Mouse (Mus musculus): ENCODE measurements around the gene Neil3. TPM values are rescaled to one million over a fixed set of nuclear protein-coding genes. Genes with fewer than 3 reads are reported as not detected.
A peak's percentile ranks its signal among the peaks of the same experiment; 100 is the strongest.

Gene Neil3
- polyA plus RNA-seq, 1 experiment from 2014 or later, result 28.5 TPM

DNA sequence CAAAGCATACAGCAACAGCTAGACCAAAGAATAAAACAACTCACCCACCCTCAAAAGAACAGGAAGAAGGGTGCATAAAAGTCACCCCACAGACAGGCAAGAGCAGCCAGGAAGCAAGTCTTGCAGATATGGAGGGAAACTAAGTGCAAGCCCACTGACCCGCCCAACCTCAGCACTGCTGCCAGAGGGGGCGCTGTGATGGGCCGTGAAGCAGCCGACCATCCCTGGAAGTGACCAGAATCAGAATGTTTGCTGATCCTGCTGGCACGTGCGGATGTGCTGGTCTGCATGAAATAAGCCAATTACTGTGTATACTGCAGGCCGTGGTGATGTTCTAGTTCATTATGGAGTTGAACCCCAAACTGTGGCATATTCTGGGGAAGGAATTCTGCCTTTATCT is 26.6 kb downstream of the Neil3 start:
- ATAC-seq (ENCODE audit: low FRiP score, low TSS enrichment), result no peak

DNA sequence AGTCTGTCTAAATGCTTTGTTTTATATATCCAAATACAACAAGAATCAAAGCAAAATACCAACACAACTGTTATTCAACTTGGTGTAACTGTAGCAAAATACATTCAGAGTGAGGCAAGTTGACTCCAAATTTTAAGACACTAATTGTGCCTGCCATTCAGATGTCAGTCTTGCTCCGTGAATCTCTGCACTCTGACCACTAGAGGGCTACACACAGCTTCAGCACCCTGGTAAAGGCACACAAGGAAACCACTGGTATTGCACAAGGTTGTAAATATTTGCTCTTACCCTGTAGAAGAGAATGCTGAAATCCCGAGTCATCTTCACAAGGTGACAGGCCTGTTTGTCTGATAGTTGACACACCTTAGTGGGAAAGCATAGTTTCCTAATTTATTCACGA is 31.8 kb downstream of the Neil3 start:
- H3K36me3 ChIP-seq (ENCODE audit: insufficient read depth, low read length), result peaks cover 6% of the 10 kb centered on the region; the same call in 1 of the 2 replicates
- no peaks in the 10 kb centered on the region for H3K27me3 ChIP-seq (ENCODE audit: insufficient read depth, low read length)
- no peak overlapping the region for H3K27ac ChIP-seq (ENCODE audit: low read length)
- no peak overlapping the region for H3K9ac ChIP-seq (replicated peaks; ENCODE audit: low read length)
- H3K4me2 ChIP-seq (replicated peaks; ENCODE audit: low read depth, low read length), result no peak overlapping the region
- peak; percentile 63; the same call in 1 of the 2 replicates for ATAC-seq (ENCODE audit: low FRiP score, low TSS enrichment)
- H3K4me1 ChIP-seq (ENCODE audit: insufficient read depth, low read length), result no peaks in the 10 kb centered on the region
- H3K4me3 ChIP-seq (ENCODE audit: low read length), result no peak overlapping the region
- H3K9me3 ChIP-seq (ENCODE audit: low read length), result no peaks in the 10 kb centered on the region
- WGBS, result 40% methylated on average over 3 of the region's 3 CpGs

More for the DNA sequence above, 26.6 kb downstream of the Neil3 start:
- peaks cover 9% of the 10 kb centered on the region for H3K36me3 ChIP-seq (ENCODE audit: insufficient read depth, low read length)
- 67% methylated on average over 7 of the region's 7 CpGs for WGBS
- no peaks in the 10 kb centered on the region for H3K27me3 ChIP-seq (ENCODE audit: insufficient read depth, low read length)
- no peak overlapping the region for H3K4me3 ChIP-seq (ENCODE audit: low read length)
- no peak overlapping the region for H3K4me2 ChIP-seq (replicated peaks; ENCODE audit: low read depth, low read length)
- no peaks in the 10 kb centered on the region for H3K9me3 ChIP-seq (ENCODE audit: low read length)
- no peak overlapping the region for H3K9ac ChIP-seq (replicated peaks; ENCODE audit: low read length)
- no peaks in the 10 kb centered on the region for H3K4me1 ChIP-seq (ENCODE audit: insufficient read depth, low read length)
- H3K27ac ChIP-seq (ENCODE audit: low read length), result no peak overlapping the region

DNA sequence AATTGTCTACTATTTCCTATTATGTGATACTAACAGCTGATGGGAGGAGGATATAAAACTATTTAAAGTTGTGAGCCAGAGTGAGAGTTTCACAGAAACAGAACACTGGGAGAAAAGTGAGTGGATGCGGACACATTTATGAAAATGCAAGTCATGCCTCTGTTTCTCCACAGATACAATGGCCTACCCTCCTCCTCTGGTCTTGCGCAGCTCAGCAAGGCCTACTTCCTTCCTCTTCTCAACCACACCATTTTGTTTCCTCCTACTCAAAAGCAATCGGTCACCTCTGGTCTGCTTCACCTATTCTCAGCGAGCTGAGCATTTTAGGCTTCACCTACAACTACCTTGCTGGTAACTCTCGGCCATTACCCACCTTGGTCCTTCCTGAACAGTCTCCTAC is 34.0 kb downstream of the Neil3 start:
- no peak overlapping the region for H3K27ac ChIP-seq (ENCODE audit: low read length)
- H3K27me3 ChIP-seq (ENCODE audit: insufficient read depth, low read length), result no peaks in the 10 kb centered on the region
- no peak for ATAC-seq (ENCODE audit: low FRiP score, low TSS enrichment)
- no peak overlapping the region for H3K4me2 ChIP-seq (replicated peaks; ENCODE audit: low read depth, low read length)
- no peaks in the 10 kb centered on the region for H3K9me3 ChIP-seq (ENCODE audit: low read length)
- peaks cover 6% of the 10 kb centered on the region; the same call in 1 of the 2 replicates for H3K36me3 ChIP-seq (ENCODE audit: insufficient read depth, low read length)
- no peak overlapping the region for H3K9ac ChIP-seq (replicated peaks; ENCODE audit: low read length)
- no peak overlapping the region for H3K4me3 ChIP-seq (ENCODE audit: low read length)
- H3K4me1 ChIP-seq (ENCODE audit: insufficient read depth, low read length), result no peaks in the 10 kb centered on the region
- 89% methylated on average over 5 of the region's 5 CpGs for WGBS

DNA sequence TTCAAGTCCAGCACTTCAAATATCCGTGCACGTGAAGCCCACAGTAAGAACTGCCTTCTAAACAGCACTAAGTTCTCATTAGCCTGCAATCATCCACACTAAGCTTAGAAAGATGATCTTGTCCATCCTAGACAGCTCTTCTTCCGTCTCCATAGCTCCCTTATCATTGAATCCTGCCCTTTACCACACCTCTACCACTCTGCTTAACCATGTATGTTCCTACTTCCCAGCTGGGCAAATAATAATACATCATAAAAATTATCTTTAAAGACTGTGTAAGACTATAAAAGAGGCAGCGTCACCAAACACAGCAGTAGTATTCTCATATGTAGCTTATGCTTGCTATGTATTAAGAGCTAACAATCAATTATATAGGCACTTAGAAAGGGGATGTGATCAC is 35.2 kb downstream of the Neil3 start:
- ATAC-seq (ENCODE audit: low FRiP score, low TSS enrichment), result no peak
- Histone ChIP-seq H3K27ac (ENCODE audit: low read length) (no peak overlapping the region), H3K27me3 (ENCODE audit: insufficient read depth, low read length) (no peaks in the 10 kb centered on the region), H3K36me3 (ENCODE audit: insufficient read depth, low read length) (peaks cover 12% of the 10 kb centered on the region; the same call in 1 of the 2 replicates), H3K4me2 (replicated peaks; ENCODE audit: low read depth, low read length) (no peak overlapping the region), H3K4me1 (ENCODE audit: insufficient read depth, low read length) (no peaks in the 10 kb centered on the region), H3K4me3 (ENCODE audit: low read length) (no peak overlapping the region), H3K9ac (replicated peaks; ENCODE audit: low read length) (no peak overlapping the region), H3K9me3 (ENCODE audit: low read length) (no peaks in the 10 kb centered on the region)
- WGBS, result 87% methylated on average over 4 of the region's 4 CpGs

DNA sequence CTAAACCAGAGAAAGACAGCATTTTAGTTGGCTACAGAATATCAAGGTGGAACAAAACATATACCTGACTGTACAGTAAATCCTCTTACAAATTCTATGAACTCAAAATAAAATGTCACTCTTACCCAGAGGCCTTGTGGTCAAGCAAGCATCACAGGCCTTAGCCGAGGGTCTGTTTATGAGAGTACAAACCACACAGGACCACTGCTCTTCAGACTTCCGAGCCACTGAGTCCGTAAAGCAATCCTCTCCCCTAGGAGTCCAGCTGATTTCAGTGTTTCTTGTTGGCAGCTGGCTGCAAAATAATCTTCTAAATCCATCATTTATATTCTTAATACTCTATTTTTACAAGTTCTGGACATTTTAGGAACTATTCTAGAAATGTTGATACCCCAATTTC is 38.0 kb downstream of the Neil3 start:
- H3K36me3 ChIP-seq (ENCODE audit: insufficient read depth, low read length), result 0 out of 2 replicates have a peak, but pooled peaks cover 12% of the 10 kb centered on the region
- no peak overlapping the region for H3K4me2 ChIP-seq (replicated peaks; ENCODE audit: low read depth, low read length)
- no peak overlapping the region for H3K9ac ChIP-seq (replicated peaks; ENCODE audit: low read length)
- no peak overlapping the region for H3K4me3 ChIP-seq (ENCODE audit: low read length)
- H3K9me3 ChIP-seq (ENCODE audit: low read length), result no peaks in the 10 kb centered on the region
- H3K27me3 ChIP-seq (ENCODE audit: insufficient read depth, low read length), result no peaks in the 10 kb centered on the region
- 90% methylated on average over 3 of the region's 3 CpGs for WGBS
- no peak overlapping the region for H3K27ac ChIP-seq (ENCODE audit: low read length)
- ATAC-seq (ENCODE audit: low FRiP score, low TSS enrichment), result no peak
- H3K4me1 ChIP-seq (ENCODE audit: insufficient read depth, low read length), result no peaks in the 10 kb centered on the region

DNA sequence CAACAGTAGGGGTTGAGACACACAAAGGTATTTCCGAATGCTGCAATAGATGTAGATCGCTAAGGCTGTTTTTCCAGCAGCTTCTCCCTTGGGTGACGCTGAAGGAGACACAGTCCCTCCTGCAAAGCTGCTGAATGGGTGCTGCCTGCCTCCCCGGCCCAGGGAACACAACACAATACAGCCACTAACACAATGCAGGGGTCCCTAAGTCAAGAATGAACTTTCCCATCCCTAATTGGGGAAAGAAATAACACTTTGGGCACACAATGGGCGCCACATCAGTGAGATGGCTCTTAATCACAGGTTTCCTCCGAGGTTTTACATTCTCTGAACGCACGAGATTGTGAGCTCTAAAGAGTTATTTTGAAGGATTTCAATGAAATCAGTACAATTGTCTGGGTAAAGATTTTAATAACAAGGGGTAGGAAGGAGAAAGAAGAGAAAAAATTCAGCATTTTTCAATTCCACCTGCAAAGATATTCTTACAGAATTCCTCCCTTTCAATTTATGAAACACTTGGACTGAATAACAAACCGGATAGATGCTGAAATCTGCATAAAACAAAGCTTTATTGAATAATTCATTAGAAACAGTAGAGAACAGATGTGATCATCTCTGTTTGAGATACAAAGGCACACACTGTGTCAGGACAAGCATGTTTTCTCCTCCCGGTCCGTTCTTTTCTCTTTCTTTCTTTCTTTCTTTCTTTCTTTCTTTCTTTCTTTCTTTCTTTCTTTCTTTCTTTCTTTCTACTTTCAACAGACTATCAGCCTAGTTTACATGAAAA is 38.6 kb downstream of the Neil3 start:
- Histone ChIP-seq H3K27me3 (ENCODE audit: insufficient read depth, low read length) (no peaks in the 10 kb centered on the region), H3K4me2 (replicated peaks; ENCODE audit: low read depth, low read length) (no peak overlapping the region), H3K36me3 (ENCODE audit: insufficient read depth, low read length) (0 out of 2 replicates have a peak, but pooled peaks cover 15% of the 10 kb centered on the region), H3K9me3 (ENCODE audit: low read length) (no peaks in the 10 kb centered on the region), H3K4me3 (ENCODE audit: low read length) (no peak overlapping the region), H3K27ac (ENCODE audit: low read length) (no peak overlapping the region), H3K9ac (replicated peaks; ENCODE audit: low read length) (no peak overlapping the region), H3K4me1 (ENCODE audit: insufficient read depth, low read length) (no peaks in the 10 kb centered on the region)
- no peak for ATAC-seq (ENCODE audit: low FRiP score, low TSS enrichment)
- 93% methylated on average over 11 of the region's 11 CpGs for WGBS

DNA sequence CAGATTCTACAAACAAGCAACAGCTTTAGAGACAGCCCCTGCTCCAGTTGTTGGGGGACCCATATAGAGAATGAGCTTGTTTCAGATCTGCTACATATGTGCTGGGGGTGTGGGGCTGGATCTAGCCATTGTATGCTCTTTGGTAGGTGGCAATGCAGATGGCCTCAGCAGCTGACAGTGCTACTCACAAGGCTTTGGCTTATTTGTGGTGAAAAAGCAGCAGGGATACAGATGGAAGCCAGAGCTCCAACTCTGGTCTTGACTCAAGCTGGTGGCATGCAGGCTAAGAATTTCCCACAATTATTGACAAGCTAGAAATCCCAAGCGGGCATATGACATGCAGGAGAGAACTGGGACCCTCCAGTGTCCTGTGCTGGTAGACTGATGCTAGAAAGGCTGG is 40.8 kb downstream of the Neil3 start:
- no peak for ATAC-seq (ENCODE audit: low FRiP score, low TSS enrichment)
- Histone ChIP-seq H3K9ac (replicated peaks; ENCODE audit: low read length) (no peak overlapping the region), H3K36me3 (ENCODE audit: insufficient read depth, low read length) (0 out of 2 replicates have a peak, but pooled peaks cover 16% of the 10 kb centered on the region), H3K4me2 (replicated peaks; ENCODE audit: low read depth, low read length) (no peak overlapping the region), H3K4me3 (ENCODE audit: low read length) (no peak overlapping the region), H3K9me3 (ENCODE audit: low read length) (no peaks in the 10 kb centered on the region), H3K27ac (ENCODE audit: low read length) (no peak overlapping the region), H3K4me1 (ENCODE audit: insufficient read depth, low read length) (no peaks in the 10 kb centered on the region), H3K27me3 (ENCODE audit: insufficient read depth, low read length) (no peaks in the 10 kb centered on the region)
- 97% methylated on average over 1 of the region's 1 CpGs for WGBS

DNA sequence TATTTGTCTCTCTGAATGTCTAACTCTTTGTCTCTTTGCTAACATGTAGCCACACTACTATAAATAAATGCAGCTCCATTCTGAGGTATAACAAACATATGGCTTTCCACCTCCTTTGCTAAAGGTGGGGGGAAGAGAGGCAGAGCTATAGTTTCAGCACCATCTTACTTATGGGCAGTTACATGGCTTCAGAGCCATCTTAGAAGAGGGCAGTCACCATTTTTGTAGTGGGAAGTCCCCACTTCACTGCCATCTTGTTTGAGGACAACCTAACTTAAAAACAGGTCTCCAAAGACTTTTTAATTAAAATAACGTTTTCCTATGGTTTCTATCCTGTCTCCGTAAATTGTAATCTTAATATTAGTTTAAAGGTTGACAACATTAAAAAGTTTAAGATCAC is 47.1 kb downstream of the Neil3 start:
- no peaks in the 10 kb centered on the region for H3K9me3 ChIP-seq (ENCODE audit: low read length)

DNA sequence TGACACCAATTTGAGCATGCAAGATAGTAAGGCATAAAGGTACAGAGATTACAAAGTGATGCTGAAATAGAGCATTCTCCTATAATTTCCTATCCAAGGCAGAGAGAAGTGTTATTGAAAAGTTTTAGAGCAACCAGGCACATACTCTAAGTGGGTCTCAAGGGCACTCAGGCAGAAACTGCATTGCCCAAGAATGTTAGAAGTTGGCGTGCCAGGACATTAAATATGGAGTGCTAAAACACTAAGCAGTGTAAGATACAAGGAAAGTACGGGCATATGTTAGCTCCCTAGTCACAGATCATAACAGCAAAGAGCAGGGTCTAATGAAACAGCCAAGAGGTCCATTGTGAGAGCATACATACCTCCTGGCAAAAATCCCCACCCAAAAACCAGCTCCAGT is 65.3 kb downstream of the Neil3 start:
- no peak for ATAC-seq (ENCODE audit: low FRiP score, low TSS enrichment)
- Histone ChIP-seq H3K27ac (ENCODE audit: low read length) (no peak overlapping the region), H3K36me3 (ENCODE audit: insufficient read depth, low read length) (no peaks in the 10 kb centered on the region), H3K9me3 (ENCODE audit: low read length) (no peaks in the 10 kb centered on the region), H3K4me1 (ENCODE audit: insufficient read depth, low read length) (no peaks in the 10 kb centered on the region), H3K9ac (replicated peaks; ENCODE audit: low read length) (no peak overlapping the region), H3K27me3 (ENCODE audit: insufficient read depth, low read length) (no peaks in the 10 kb centered on the region), H3K4me2 (replicated peaks; ENCODE audit: low read depth, low read length) (no peak overlapping the region), H3K4me3 (ENCODE audit: low read length) (no peak overlapping the region)
- 73% methylated on average over 2 of the region's 2 CpGs for WGBS

More for the DNA sequence above, 47.1 kb downstream of the Neil3 start:
- Histone ChIP-seq H3K27me3 (ENCODE audit: insufficient read depth, low read length) (no peaks in the 10 kb centered on the region), H3K4me1 (ENCODE audit: insufficient read depth, low read length) (no peaks in the 10 kb centered on the region), H3K27ac (ENCODE audit: low read length) (no peak overlapping the region), H3K4me2 (replicated peaks; ENCODE audit: low read depth, low read length) (no peak overlapping the region), H3K4me3 (ENCODE audit: low read length) (no peak overlapping the region), H3K9ac (replicated peaks; ENCODE audit: low read length) (no peak overlapping the region), H3K36me3 (ENCODE audit: insufficient read depth, low read length) (0 out of 2 replicates have a peak, but pooled peaks cover 3% of the 10 kb centered on the region)
- 94% methylated on average over 2 of the region's 2 CpGs for WGBS
- ATAC-seq (ENCODE audit: low FRiP score, low TSS enrichment), result no peak

DNA sequence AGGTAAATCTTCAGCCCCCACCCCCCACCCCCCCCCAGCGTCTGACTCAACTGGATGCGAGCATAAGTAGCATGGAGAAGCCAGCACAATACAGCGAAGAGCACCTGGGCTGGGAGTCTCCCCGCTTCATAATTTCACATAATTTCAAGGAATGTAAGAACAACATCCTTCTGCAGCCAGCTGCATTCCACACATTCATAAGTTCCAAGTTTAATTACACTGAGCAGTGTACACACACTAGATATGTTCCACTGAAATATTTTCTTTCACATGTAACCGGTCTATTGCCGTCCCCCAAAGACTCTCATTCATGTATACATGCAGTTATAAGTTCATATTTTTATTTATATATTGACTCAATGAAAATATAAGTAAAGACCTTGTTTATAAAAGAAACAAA is 72.6 kb downstream of the Neil3 start:
- no peak overlapping the region for H3K9ac ChIP-seq (replicated peaks; ENCODE audit: low read length)
- no peak overlapping the region for H3K4me2 ChIP-seq (replicated peaks; ENCODE audit: low read depth, low read length)
- ATAC-seq (ENCODE audit: low FRiP score, low TSS enrichment), result no peak
- H3K27me3 ChIP-seq (ENCODE audit: insufficient read depth, low read length), result no peaks in the 10 kb centered on the region
- WGBS, result 85% methylated on average over 6 of the region's 6 CpGs
- no peaks in the 10 kb centered on the region for H3K4me1 ChIP-seq (ENCODE audit: insufficient read depth, low read length)
- H3K4me3 ChIP-seq (ENCODE audit: low read length), result no peak overlapping the region
- H3K27ac ChIP-seq (ENCODE audit: low read length), result no peak overlapping the region
- H3K9me3 ChIP-seq (ENCODE audit: low read length), result no peaks in the 10 kb centered on the region
- no peaks in the 10 kb centered on the region for H3K36me3 ChIP-seq (ENCODE audit: insufficient read depth, low read length)
